Mouse (Mus musculus): ENCODE measurements around the gene Gcc1.

- TF ChIP-seq POLR2A (IDR thresholded peaks at IDR 0.05; ENCODE audit: control insufficient read depth in 1 of 2, insufficient read depth in 1 of 2, low read depth in 1 of 2, low read length in 2 of 2, poor library complexity in 1 of 2) (no peak), EP300 (IDR thresholded peaks at IDR 0.05; ENCODE audit: low read depth in 1 of 2, low read length in 2 of 2) (no peak), POLR2AphosphoS2 (IDR thresholded peaks at IDR 0.05; ENCODE audit: low read length) (no peak)
Observed at GRCm38 (mm10) chr6:28464630-28465029, 36.4 kb upstream of the Gcc1 start.

Data from MEL (cell line).